Mouse (Mus musculus): ENCODE results near the gene Arnt2.

- TF ChIP-seq CTCF (IDR thresholded peaks at IDR 0.05; ENCODE audit: low read depth), result no peak
- no peak for TF ChIP-seq EP300 (IDR thresholded peaks at IDR 0.05; ENCODE audit: low read depth)
These were observed 2.6 kb upstream of the Arnt2 start for GRCm38 (mm10) chr7:84412570-84412969.

Measured in liver, postnatal 0 days (tissue).